Mouse (Mus musculus) C2C12 (cell line): Measurements from ENCODE around the gene Eef2.

Experiments
- CTCF ChIP-seq: IDR thresholded peaks from one replicate; pipeline ENCODE4 v1.5.1; 2011; ENCODE audit not compliant: control insufficient read depth, insufficient read depth, insufficient read length
- MAX ChIP-seq: IDR thresholded peaks from one replicate; pipeline ENCODE4 v1.6.1; 2011; ENCODE audit warnings: mild to moderate bottlenecking, control low read depth
- MYOD1 ChIP-seq: IDR thresholded peaks from one replicate; pipeline ENCODE4 v1.6.1; 2011; ENCODE audit warnings: low read depth; ENCODE audit not compliant: control insufficient read depth, insufficient read length
- MYOG ChIP-seq: IDR thresholded peaks from one replicate; pipeline ENCODE4 v1.6.1; 2011; ENCODE audit not compliant: control insufficient read depth, insufficient read length; ENCODE audit errors: extremely low read depth

- TF ChIP-seq CTCF (no peak), MYOD1 (no peak), MYOG (no peak), MAX (no peak)
Measured at GRCm38 (mm10) chr10:81162318-81162652, 14.1 kb upstream of the Eef2 start.
